Mouse (Mus musculus): ENCODE measurements around the gene Fxyd1.

The Fxyd1 gene

GRCm38 (mm10) chr7:31059919-31060620, 3.1 kb upstream of the Fxyd1 start:
- H3K27me3 ChIP-seq (ENCODE audit: insufficient read depth, low read length) = peaks cover 35% of the 10 kb centered on the region
- H3K4me1 ChIP-seq (replicated peaks; ENCODE audit: low read depth, low read length) = peaks cover 15% of the 10 kb centered on the region
- H3K9me3 ChIP-seq (ENCODE audit: low read length) = no peaks in the 10 kb centered on the region
- TF ChIP-seq CTCF (conservative IDR thresholded peaks at IDR 0.05; ENCODE audit: low read length) (no peak), POU5F1 (IDR thresholded peaks at IDR 0.05; ENCODE audit: borderline replicate concordance, low read length) (no peak), NANOG (IDR thresholded peaks at IDR 0.05; ENCODE audit: borderline replicate concordance, low read length) (no peak)
- no peaks in the 10 kb centered on the region for H3K36me3 ChIP-seq (ENCODE audit: insufficient read depth, low read length)
- H3K4me3 ChIP-seq (replicated peaks; ENCODE audit: low read length) = no peak overlapping the region

GRCm38 (mm10) chr7:31059108-31059507, 2.1 kb upstream of the Fxyd1 start, which contains the start of gene Lgi4:
Gene Lgi4 (plus strand): TSS chr7:31059342.
- Histone ChIP-seq H3K4me3 (replicated peaks; ENCODE audit: low read length) (no peak within 1 kb of the TSS), H3K27me3 (ENCODE audit: insufficient read depth, low read length) (peaks cover 38% of the 10 kb centered on the region), H3K36me3 (ENCODE audit: insufficient read depth, low read length) (no peaks in the 10 kb centered on the region), H3K4me1 (replicated peaks; ENCODE audit: low read depth, low read length) (peaks cover 24% of the 10 kb centered on the region), H3K9me3 (ENCODE audit: low read length) (no peaks in the 10 kb centered on the region)
- TF ChIP-seq CTCF (conservative IDR thresholded peaks at IDR 0.05; ENCODE audit: low read length) (peak; percentile 97), NANOG (IDR thresholded peaks at IDR 0.05; ENCODE audit: borderline replicate concordance, low read length) (no peak)

- H3K4me3 ChIP-seq (replicated peaks; ENCODE audit: low read length) = no peak overlapping the region
- H3K27me3 ChIP-seq (ENCODE audit: insufficient read depth, low read length) = peaks cover 41% of the 10 kb centered on the region
- H3K36me3 ChIP-seq (ENCODE audit: insufficient read depth, low read length) = no peaks in the 10 kb centered on the region
- H3K9me3 ChIP-seq (ENCODE audit: low read length) = no peaks in the 10 kb centered on the region
- H3K4me1 ChIP-seq (replicated peaks; ENCODE audit: low read depth, low read length) = peaks cover 33% of the 10 kb centered on the region
- TF ChIP-seq NANOG (IDR thresholded peaks at IDR 0.05; ENCODE audit: borderline replicate concordance, low read length) (no peak), POU5F1 (IDR thresholded peaks at IDR 0.05; ENCODE audit: borderline replicate concordance, low read length) (no peak), CTCF (conservative IDR thresholded peaks at IDR 0.05; ENCODE audit: low read length) (no peak)
These were observed 1.2 kb upstream of the Fxyd1 start for GRCm38 (mm10) chr7:31058211-31058610.

GRCm38 (mm10) chr7:31057730-31058129, 731 bp upstream of the Fxyd1 start:
- TF ChIP-seq NANOG (IDR thresholded peaks at IDR 0.05; ENCODE audit: borderline replicate concordance, low read length) (no peak), POU5F1 (IDR thresholded peaks at IDR 0.05; ENCODE audit: borderline replicate concordance, low read length) (no peak), CTCF (conservative IDR thresholded peaks at IDR 0.05; ENCODE audit: low read length) (no peak)
- Histone ChIP-seq H3K27me3 (ENCODE audit: insufficient read depth, low read length) (peaks cover 40% of the 10 kb centered on the region), H3K4me1 (replicated peaks; ENCODE audit: low read depth, low read length) (peaks cover 37% of the 10 kb centered on the region), H3K4me3 (replicated peaks; ENCODE audit: low read length) (no peak overlapping the region), H3K36me3 (ENCODE audit: insufficient read depth, low read length) (no peaks in the 10 kb centered on the region), H3K9me3 (ENCODE audit: low read length) (no peaks in the 10 kb centered on the region)

- H3K4me3 ChIP-seq (replicated peaks; ENCODE audit: low read length) = no peak overlapping the region
- TF ChIP-seq CTCF (conservative IDR thresholded peaks at IDR 0.05; ENCODE audit: low read length) (no peak), POU5F1 (IDR thresholded peaks at IDR 0.05; ENCODE audit: borderline replicate concordance, low read length) (no peak), NANOG (IDR thresholded peaks at IDR 0.05; ENCODE audit: borderline replicate concordance, low read length) (no peak)
- no peaks in the 10 kb centered on the region for H3K36me3 ChIP-seq (ENCODE audit: insufficient read depth, low read length)
These were observed 551 bp downstream of the Fxyd1 start for GRCm38 (mm10) chr7:31056448-31056847.

GRCm38 (mm10) chr7:31055883-31056282, 1.1 kb downstream of the Fxyd1 start:
- Histone ChIP-seq H3K36me3 (ENCODE audit: insufficient read depth, low read length) (no peaks in the 10 kb centered on the region), H3K9me3 (ENCODE audit: low read length) (no peaks in the 10 kb centered on the region), H3K27me3 (ENCODE audit: insufficient read depth, low read length) (peaks cover 58% of the 10 kb centered on the region), H3K4me1 (replicated peaks; ENCODE audit: low read depth, low read length) (peaks cover 54% of the 10 kb centered on the region), H3K4me3 (replicated peaks; ENCODE audit: low read length) (no peak overlapping the region)
- TF ChIP-seq NANOG (IDR thresholded peaks at IDR 0.05; ENCODE audit: borderline replicate concordance, low read length) (no peak), POU5F1 (IDR thresholded peaks at IDR 0.05; ENCODE audit: borderline replicate concordance, low read length) (no peak), CTCF (conservative IDR thresholded peaks at IDR 0.05; ENCODE audit: low read length) (no peak)

More at GRCm38 (mm10) chr7:31056448-31056847, 551 bp downstream of the Fxyd1 start:
- Histone ChIP-seq H3K9me3 (ENCODE audit: low read length) (no peaks in the 10 kb centered on the region), H3K27me3 (ENCODE audit: insufficient read depth, low read length) (peaks cover 53% of the 10 kb centered on the region), H3K4me1 (replicated peaks; ENCODE audit: low read depth, low read length) (peaks cover 50% of the 10 kb centered on the region)

- Histone ChIP-seq H3K9me3 (ENCODE audit: low read length) (no peaks in the 10 kb centered on the region), H3K4me1 (replicated peaks; ENCODE audit: low read depth, low read length) (peaks cover 59% of the 10 kb centered on the region)
- TF ChIP-seq NANOG (IDR thresholded peaks at IDR 0.05; ENCODE audit: borderline replicate concordance, low read length) = no peak
These were observed 1.6 kb downstream of the Fxyd1 start for GRCm38 (mm10) chr7:31055354-31055824.

GRCm38 (mm10) chr7:31054661-31055320, 2.2 kb downstream of the Fxyd1 start:
- Histone ChIP-seq H3K4me3 (replicated peaks; ENCODE audit: low read length) (0 out of 2 replicates have a peak overlapping the region, but pooled peaks have one; percentile 23), H3K27me3 (ENCODE audit: insufficient read depth, low read length) (peaks cover 69% of the 10 kb centered on the region), H3K4me1 (replicated peaks; ENCODE audit: low read depth, low read length) (peaks cover 62% of the 10 kb centered on the region), H3K36me3 (ENCODE audit: insufficient read depth, low read length) (no peaks in the 10 kb centered on the region), H3K9me3 (ENCODE audit: low read length) (no peaks in the 10 kb centered on the region)
- TF ChIP-seq CTCF (conservative IDR thresholded peaks at IDR 0.05; ENCODE audit: low read length) (no peak), POU5F1 (IDR thresholded peaks at IDR 0.05; ENCODE audit: borderline replicate concordance, low read length) (no peak), NANOG (IDR thresholded peaks at IDR 0.05; ENCODE audit: borderline replicate concordance, low read length) (no peak)

More at GRCm38 (mm10) chr7:31055354-31055824, 1.6 kb downstream of the Fxyd1 start:
- Histone ChIP-seq H3K27me3 (ENCODE audit: insufficient read depth, low read length) (peaks cover 63% of the 10 kb centered on the region), H3K36me3 (ENCODE audit: insufficient read depth, low read length) (no peaks in the 10 kb centered on the region), H3K4me3 (replicated peaks; ENCODE audit: low read length) (0 out of 2 replicates have a peak overlapping the region, but pooled peaks have one; percentile 23)
